In genomic region chr5:117214016-117214415, GRCm38 (mm10) we compare ENCODE assay signal across 19 mouse cellular contexts.
DNase-seq lines count a peak whose midpoint lies in the region; ATAC-seq and TF ChIP-seq lines count a peak whose summit lies in the region.
"Had no signal": no experiment of that assay in that cellular context is flagged by ENCODE, and none has a peak within 500 bp of the region (broad histone marks: within the 10 kb centered on the region; RNA-seq: fewer than 3 reads in every experiment).

No protein-coding gene starts in this region.

- no peak for TF ChIP-seq CTCF in gastrocnemius, adult 2 months (IDR thresholded peaks at IDR 0.05)

- intact Hi-C loops in gastrocnemius, adult 2 months (cut with DNase I): loop anchor here (10.0 kb wide), 1 partner anchor 99 kb away; the partner anchor contains the start of gene Suds3

- 70% methylated on average over 4 of the region's 4 CpGs for WGBS in kidney, embryonic 16.5 days
- 71% methylated on average over 4 of the region's 4 CpGs for WGBS in kidney, embryonic 15.5 days
- 72% methylated on average over 4 of the region's 4 CpGs for WGBS in hindbrain, embryonic 14.5 days

- H3K36me3 ChIP-seq in kidney, embryonic 16.5 days (ENCODE audit: insufficient read depth, low read length): peaks cover 13% of the 10 kb centered on the region; the same call in 1 of the 2 replicates
- H3K36me3 ChIP-seq in kidney, embryonic 15.5 days: peaks cover 37% of the 10 kb centered on the region; the same call in 1 of the 2 replicates
- peaks cover 25% of the 10 kb centered on the region for H3K36me3 ChIP-seq in hindbrain, embryonic 14.5 days (replicated peaks; ENCODE audit: control insufficient read depth, insufficient read depth)

- no peak for ATAC-seq in kidney, embryonic 16.5 days (ENCODE audit: low FRiP score, low TSS enrichment)
- ATAC-seq in kidney, embryonic 15.5 days (replicated peaks; ENCODE audit: low FRiP score): no peak
- no peak for ATAC-seq in hindbrain, embryonic 14.5 days (ENCODE audit: low FRiP score)

- no peak overlapping the region for H3K4me2 ChIP-seq in kidney, embryonic 16.5 days (replicated peaks; ENCODE audit: low read depth, low read length)
- H3K4me2 ChIP-seq in kidney, embryonic 15.5 days: no peak overlapping the region
- no peak overlapping the region for H3K4me2 ChIP-seq in hindbrain, embryonic 14.5 days (replicated peaks)
- H3K4me2 ChIP-seq: embryonic facial prominence, embryonic 15.5 days; midbrain, embryonic 12.5 days; neural tube, embryonic 13.5 days had no signal

- no peak overlapping the region for H3K4me3 ChIP-seq in gastrocnemius, adult 2 months
- H3K4me3 ChIP-seq in kidney, embryonic 16.5 days (ENCODE audit: low read length): no peak overlapping the region
- no peak overlapping the region for H3K4me3 ChIP-seq in kidney, embryonic 15.5 days (replicated peaks)
- no peak overlapping the region for H3K4me3 ChIP-seq in hindbrain, embryonic 14.5 days (replicated peaks; ENCODE audit: low read length)
- H3K4me3 ChIP-seq: embryonic facial prominence, embryonic 15.5 days; forebrain, embryonic 10.5 days; hindbrain, embryonic 10.5 days; layer of hippocampus, adult 2 months; midbrain, embryonic 12.5 days; neural tube, embryonic 13.5 days had no signal

- H3K4me1 ChIP-seq in kidney, embryonic 16.5 days (ENCODE audit: insufficient read depth, low read length): no peaks in the 10 kb centered on the region
- no peaks in the 10 kb centered on the region for H3K4me1 ChIP-seq in kidney, embryonic 15.5 days
- no peaks in the 10 kb centered on the region for H3K4me1 ChIP-seq in hindbrain, embryonic 14.5 days (replicated peaks; ENCODE audit: control insufficient read depth, insufficient read depth, low read length)
- H3K4me1 ChIP-seq: embryonic facial prominence, embryonic 15.5 days; forebrain, embryonic 10.5 days; hindbrain, embryonic 10.5 days; midbrain, embryonic 12.5 days; neural tube, embryonic 13.5 days had no signal

- no peak overlapping the region for H3K9ac ChIP-seq in kidney, embryonic 16.5 days (replicated peaks; ENCODE audit: low read length)
- no peak overlapping the region for H3K9ac ChIP-seq in kidney, embryonic 15.5 days
- H3K9ac ChIP-seq in hindbrain, embryonic 14.5 days: no peak overlapping the region
- H3K9ac ChIP-seq: embryonic facial prominence, embryonic 15.5 days; midbrain, embryonic 12.5 days; neural tube, embryonic 13.5 days had no signal

- H3K9me3 ChIP-seq in kidney, embryonic 16.5 days (ENCODE audit: low read length): peaks cover 1% of the 10 kb centered on the region
- H3K9me3 ChIP-seq in kidney, embryonic 15.5 days (replicated peaks): no peaks in the 10 kb centered on the region
- H3K9me3 ChIP-seq in hindbrain, embryonic 14.5 days (ENCODE audit: control insufficient read depth, low read length): no peaks in the 10 kb centered on the region
- H3K9me3 ChIP-seq: embryonic facial prominence, embryonic 15.5 days; hindbrain, embryonic 10.5 days; neural tube, embryonic 13.5 days had no signal

- peak overlapping the region; percentile 41 for H3K27ac ChIP-seq in gastrocnemius, adult 2 months
- no peak overlapping the region; the same call in 1 of the 2 replicates for H3K27ac ChIP-seq in kidney, embryonic 16.5 days (ENCODE audit: low read length)
- H3K27ac ChIP-seq in kidney, embryonic 15.5 days: peak overlapping the region; percentile 27; the same call in 1 of the 2 replicates
- no peak overlapping the region for H3K27ac ChIP-seq in hindbrain, embryonic 14.5 days
- H3K27ac ChIP-seq: embryonic facial prominence, embryonic 15.5 days; forebrain, embryonic 10.5 days; hindbrain, embryonic 10.5 days; layer of hippocampus, adult 2 months; midbrain, embryonic 12.5 days; neural tube, embryonic 13.5 days had no signal

- no peaks in the 10 kb centered on the region for H3K27me3 ChIP-seq in kidney, embryonic 16.5 days (ENCODE audit: insufficient read depth, low read length)
- no peaks in the 10 kb centered on the region for H3K27me3 ChIP-seq in kidney, embryonic 15.5 days
- H3K27me3 ChIP-seq in hindbrain, embryonic 14.5 days (ENCODE audit: control insufficient read depth, insufficient read depth, low read length): no peaks in the 10 kb centered on the region
- H3K27me3 ChIP-seq: embryonic facial prominence, embryonic 15.5 days; midbrain, embryonic 12.5 days; neural tube, embryonic 13.5 days had no signal

- no peak for DNase-seq in gastrocnemius, adult 2 months
- DNase-seq in gastrocnemius, postnatal 10 days: no peak
- peak; percentile 10 for DNase-seq in kidney, adult 18-20 months
- DNase-seq in hindbrain, embryonic 14.5 days (ENCODE audit: low spot score): no peak
- DNase-seq in cerebellum, postnatal 36 days: no peak
- DNase-seq: adrenal gland, adult 8-10 months; cerebellum, adult 2 months; liver; lung, adult 18-20 months; right cerebral cortex, postnatal 25 days; thymus, postnatal 4 days had no signal

Comparison
In these comparisons a context has a peak if more than half of its experiments do, and no peak if none do; other contexts are left out.
1. H3K27ac ChIP-seq: peak in gastrocnemius, adult 2 months (single experiment) and kidney, embryonic 15.5 days (single experiment); none in kidney, embryonic 16.5 days (single experiment) and hindbrain, embryonic 14.5 days (single experiment).